Mouse (Mus musculus): ENCODE results near the gene Nfya. TPM values are rescaled to one million over a fixed set of nuclear protein-coding genes. Genes with fewer than 3 reads are reported as not detected.

Nfya gene
- total and polyA plus RNA-seq, 3 experiments, result 22.5 to 203 (median 41.1) TPM

GRCm38 (mm10) chr17:48407154-48407553 lies 2.6 kb downstream of the Nfya start:
- Histone ChIP-seq H3K4me1 (ENCODE audit: insufficient read depth, low read depth, low read length) (peaks cover 54% of the 10 kb centered on the region), H3K36me3 (replicated peaks) (peaks cover 44% of the 10 kb centered on the region), H3K4me3 (ENCODE audit: low read depth, low read length) (peak overlapping the region; percentile 28; the same call in 1 of the 2 replicates), H3K27me3 (ENCODE audit: insufficient read depth, low read length) (no peaks in the 10 kb centered on the region), H3K9me3 (replicated peaks) (no peaks in the 10 kb centered on the region)
- TF ChIP-seq CTCF (IDR thresholded peaks at IDR 0.05; ENCODE audit: low read depth, low read length) (no peak), TAL1 (conservative IDR thresholded peaks at IDR 0.05; ENCODE audit: low read depth, low read length) (no peak), POLR2AphosphoS5 (IDR thresholded peaks at IDR 0.05; ENCODE audit: insufficient replicate concordance, low read depth, low read length) (no peak), GATA2 (IDR thresholded peaks at IDR 0.05; ENCODE audit: borderline replicate concordance, low read depth, low read length) (no peak), GATA1 (IDR thresholded peaks at IDR 0.05; ENCODE audit: borderline replicate concordance, low read length) (no peak)
- ATAC-seq (ENCODE audit: extremely low read depth, insufficient number of reproducible peaks, low FRiP score, poor library complexity, severe bottlenecking) (no peak), DNase-seq (ENCODE audit: low spot score) (no peak)

- ATAC-seq (ENCODE audit: extremely low read depth, insufficient number of reproducible peaks, low FRiP score, poor library complexity, severe bottlenecking), result no peak
- Histone ChIP-seq H3K4me3 (ENCODE audit: low read depth, low read length) (no peak overlapping the region), H3K36me3 (replicated peaks) (peaks cover 61% of the 10 kb centered on the region), H3K27me3 (ENCODE audit: insufficient read depth, low read length) (no peaks in the 10 kb centered on the region), H3K9me3 (replicated peaks) (no peaks in the 10 kb centered on the region), H3K4me1 (ENCODE audit: insufficient read depth, low read depth, low read length) (peaks cover 58% of the 10 kb centered on the region)
- TF ChIP-seq POLR2AphosphoS5 (IDR thresholded peaks at IDR 0.05; ENCODE audit: insufficient replicate concordance, low read depth, low read length) (no peak), GATA2 (IDR thresholded peaks at IDR 0.05; ENCODE audit: borderline replicate concordance, low read depth, low read length) (no peak), GATA1 (IDR thresholded peaks at IDR 0.05; ENCODE audit: borderline replicate concordance, low read length) (no peak), TAL1 (conservative IDR thresholded peaks at IDR 0.05; ENCODE audit: low read depth, low read length) (no peak), CTCF (IDR thresholded peaks at IDR 0.05; ENCODE audit: low read depth, low read length) (no peak)
- no peak for DNase-seq (ENCODE audit: low spot score)
Measured at GRCm38 (mm10) chr17:48404706-48405105, 5.0 kb downstream of the Nfya start.

GRCm38 (mm10) chr17:48403848-48404247 lies 5.9 kb downstream of the Nfya start:
- Histone ChIP-seq H3K27me3 (ENCODE audit: insufficient read depth, low read length) (no peaks in the 10 kb centered on the region), H3K4me1 (ENCODE audit: insufficient read depth, low read depth, low read length) (peaks cover 60% of the 10 kb centered on the region), H3K9me3 (replicated peaks) (no peaks in the 10 kb centered on the region), H3K4me3 (ENCODE audit: low read depth, low read length) (no peak overlapping the region), H3K36me3 (replicated peaks) (peaks cover 69% of the 10 kb centered on the region)
- ATAC-seq (ENCODE audit: extremely low read depth, insufficient number of reproducible peaks, low FRiP score, poor library complexity, severe bottlenecking) (no peak), DNase-seq (ENCODE audit: low spot score) (no peak)
- TF ChIP-seq GATA2 (IDR thresholded peaks at IDR 0.05; ENCODE audit: borderline replicate concordance, low read depth, low read length), result no peak
- TF ChIP-seq GATA1 (IDR thresholded peaks at IDR 0.05; ENCODE audit: borderline replicate concordance, low read length), result no peak
- no peak for TF ChIP-seq CTCF (IDR thresholded peaks at IDR 0.05; ENCODE audit: low read depth, low read length)
- no peak for TF ChIP-seq POLR2AphosphoS5 (IDR thresholded peaks at IDR 0.05; ENCODE audit: insufficient replicate concordance, low read depth, low read length)
- no peak for TF ChIP-seq TAL1 (conservative IDR thresholded peaks at IDR 0.05; ENCODE audit: low read depth, low read length)

- peaks cover 80% of the 10 kb centered on the region for H3K36me3 ChIP-seq (replicated peaks)
- no peak for TF ChIP-seq POLR2AphosphoS5 (IDR thresholded peaks at IDR 0.05; ENCODE audit: insufficient replicate concordance, low read depth, low read length)
- H3K4me1 ChIP-seq (ENCODE audit: insufficient read depth, low read depth, low read length), result peaks cover 59% of the 10 kb centered on the region
- no peaks in the 10 kb centered on the region for H3K9me3 ChIP-seq (replicated peaks)
- DNase-seq (ENCODE audit: low spot score) (no peak), ATAC-seq (ENCODE audit: extremely low read depth, insufficient number of reproducible peaks, low FRiP score, poor library complexity, severe bottlenecking) (no peak)
- no peaks in the 10 kb centered on the region for H3K27me3 ChIP-seq (ENCODE audit: insufficient read depth, low read length)
- no peak overlapping the region for H3K4me3 ChIP-seq (ENCODE audit: low read depth, low read length)
Measured at GRCm38 (mm10) chr17:48402751-48403150, 7.0 kb downstream of the Nfya start.

- Histone ChIP-seq H3K36me3 (replicated peaks) (peaks cover 82% of the 10 kb centered on the region), H3K9me3 (replicated peaks) (no peaks in the 10 kb centered on the region), H3K4me1 (ENCODE audit: insufficient read depth, low read depth, low read length) (peaks cover 50% of the 10 kb centered on the region), H3K4me3 (ENCODE audit: low read depth, low read length) (no peak overlapping the region), H3K27me3 (ENCODE audit: insufficient read depth, low read length) (no peaks in the 10 kb centered on the region)
- TF ChIP-seq POLR2AphosphoS5 (IDR thresholded peaks at IDR 0.05; ENCODE audit: insufficient replicate concordance, low read depth, low read length), result no peak
- TF ChIP-seq CTCF (IDR thresholded peaks at IDR 0.05; ENCODE audit: low read depth, low read length), result no peak
- TF ChIP-seq GATA2 (IDR thresholded peaks at IDR 0.05; ENCODE audit: borderline replicate concordance, low read depth, low read length), result no peak
- TF ChIP-seq GATA1 (IDR thresholded peaks at IDR 0.05; ENCODE audit: borderline replicate concordance, low read length), result no peak
- DNase-seq (ENCODE audit: low spot score), result no peak
- no peak for ATAC-seq (ENCODE audit: extremely low read depth, insufficient number of reproducible peaks, low FRiP score, poor library complexity, severe bottlenecking)
Measured at GRCm38 (mm10) chr17:48401710-48402109, 8.0 kb downstream of the Nfya start.

- Histone ChIP-seq H3K27me3 (ENCODE audit: insufficient read depth, low read length) (no peaks in the 10 kb centered on the region), H3K9me3 (replicated peaks) (no peaks in the 10 kb centered on the region), H3K4me3 (ENCODE audit: low read depth, low read length) (no peak overlapping the region), H3K36me3 (replicated peaks) (peaks cover 100% of the 10 kb centered on the region), H3K4me1 (ENCODE audit: insufficient read depth, low read depth, low read length) (peaks cover 28% of the 10 kb centered on the region)
- ATAC-seq (ENCODE audit: extremely low read depth, insufficient number of reproducible peaks, low FRiP score, poor library complexity, severe bottlenecking), result no peak
- no peak for TF ChIP-seq POLR2AphosphoS5 (IDR thresholded peaks at IDR 0.05; ENCODE audit: insufficient replicate concordance, low read depth, low read length)
- TF ChIP-seq CTCF (IDR thresholded peaks at IDR 0.05; ENCODE audit: low read depth, low read length), result no peak
- TF ChIP-seq TAL1 (conservative IDR thresholded peaks at IDR 0.05; ENCODE audit: low read depth, low read length), result no peak
- no peak for TF ChIP-seq GATA2 (IDR thresholded peaks at IDR 0.05; ENCODE audit: borderline replicate concordance, low read depth, low read length)
- no peak for TF ChIP-seq GATA1 (IDR thresholded peaks at IDR 0.05; ENCODE audit: borderline replicate concordance, low read length)
- no peak for DNase-seq (ENCODE audit: low spot score)
Measured at GRCm38 (mm10) chr17:48392616-48393015, 17.1 kb downstream of the Nfya start.

- Histone ChIP-seq H3K4me1 (ENCODE audit: insufficient read depth, low read depth, low read length) (peaks cover 26% of the 10 kb centered on the region), H3K27me3 (ENCODE audit: insufficient read depth, low read length) (no peaks in the 10 kb centered on the region), H3K9me3 (replicated peaks) (no peaks in the 10 kb centered on the region), H3K4me3 (ENCODE audit: low read depth, low read length) (no peak overlapping the region), H3K36me3 (replicated peaks) (peaks cover 99% of the 10 kb centered on the region)
- TF ChIP-seq GATA1 (IDR thresholded peaks at IDR 0.05; ENCODE audit: borderline replicate concordance, low read length), result no peak
- TF ChIP-seq POLR2AphosphoS5 (IDR thresholded peaks at IDR 0.05; ENCODE audit: insufficient replicate concordance, low read depth, low read length), result no peak
- TF ChIP-seq GATA2 (IDR thresholded peaks at IDR 0.05; ENCODE audit: borderline replicate concordance, low read depth, low read length), result no peak
- TF ChIP-seq CTCF (IDR thresholded peaks at IDR 0.05; ENCODE audit: low read depth, low read length), result no peak
- TF ChIP-seq TAL1 (conservative IDR thresholded peaks at IDR 0.05; ENCODE audit: low read depth, low read length), result no peak
- DNase-seq (ENCODE audit: low spot score) (no peak), ATAC-seq (ENCODE audit: extremely low read depth, insufficient number of reproducible peaks, low FRiP score, poor library complexity, severe bottlenecking) (no peak)
Measured at GRCm38 (mm10) chr17:48391446-48391845, 18.3 kb downstream of the Nfya start.

All from G1E (cell line).